Mouse (Mus musculus) NIH3T3 (cell line): ENCODE measurements around the gene Gm10306.

ENCODE experiments used
- DNase-seq: peaks from one replicate; pipeline ENCODE4 v3.0.0-alpha.2; 2012; ENCODE audit warnings: low read depth

The Gm10306 gene

DNA sequence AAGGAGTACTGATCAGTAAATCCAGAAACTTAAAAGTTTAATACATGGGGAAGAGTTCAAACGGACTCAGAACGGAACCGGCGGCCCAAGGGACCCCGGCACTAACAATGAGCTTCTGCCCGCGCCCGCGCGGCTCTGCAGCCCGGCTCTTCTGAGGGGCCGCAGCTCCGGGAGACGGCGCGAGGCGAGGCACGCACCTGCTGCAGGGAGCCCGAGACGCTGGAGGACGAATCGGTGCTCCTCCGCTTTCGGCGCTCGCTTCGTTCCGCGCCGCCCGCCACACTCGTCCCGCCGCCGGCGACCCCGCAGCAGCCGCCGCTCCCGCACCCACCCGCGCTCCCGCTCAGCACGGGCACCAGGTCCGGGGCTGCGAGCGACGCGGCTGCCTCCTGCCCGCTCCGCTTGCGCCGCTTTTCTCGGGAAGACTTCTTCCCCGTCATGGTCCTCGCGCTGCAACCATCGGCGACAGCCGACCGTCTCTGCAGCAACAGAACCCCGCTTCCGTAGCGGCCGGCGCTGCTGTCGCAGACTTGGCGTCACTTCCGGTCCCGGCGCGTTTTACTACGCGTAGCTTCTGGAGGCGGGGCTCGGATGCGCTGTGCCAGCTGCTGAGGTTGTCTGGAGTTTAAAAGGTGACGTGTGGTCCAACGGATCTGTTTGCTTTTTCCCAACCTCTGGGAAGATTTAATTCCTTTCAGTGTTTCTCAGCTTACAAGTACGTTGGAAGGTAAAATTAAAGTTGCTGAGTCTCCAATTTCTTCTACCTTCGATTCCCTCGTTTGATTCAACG, at the start of gene Gm10306, which contains the start of gene Caap1:
Gm10306 (plus strand) TSS at position 282 of the 790 bp plus-strand sequence.
Caap1 (minus strand) TSS at position 532 of the 790 bp plus-strand sequence.
- peak; percentile 98 for DNase-seq

DNA sequence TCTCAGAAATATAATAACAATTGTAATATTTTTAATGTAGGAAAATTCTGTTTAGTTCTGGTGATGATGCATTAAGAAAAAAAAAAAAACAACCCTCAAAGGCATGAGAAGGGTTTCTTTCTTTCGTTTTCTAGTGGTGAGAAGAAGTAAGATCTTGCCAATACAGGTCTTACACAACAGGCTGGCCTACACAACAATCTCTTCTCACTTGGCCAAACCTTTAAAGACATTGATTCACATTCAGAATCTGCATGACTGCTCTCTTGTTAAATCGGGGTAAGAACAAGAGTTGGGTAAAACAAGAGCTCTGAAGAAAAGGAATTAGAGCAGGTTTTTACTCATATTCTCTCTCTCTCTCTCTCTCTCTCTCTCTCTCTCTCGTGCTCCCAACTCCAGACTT, 41.0 kb upstream of the Gm10306 start:
- DNase-seq: peak; percentile 20

DNA sequence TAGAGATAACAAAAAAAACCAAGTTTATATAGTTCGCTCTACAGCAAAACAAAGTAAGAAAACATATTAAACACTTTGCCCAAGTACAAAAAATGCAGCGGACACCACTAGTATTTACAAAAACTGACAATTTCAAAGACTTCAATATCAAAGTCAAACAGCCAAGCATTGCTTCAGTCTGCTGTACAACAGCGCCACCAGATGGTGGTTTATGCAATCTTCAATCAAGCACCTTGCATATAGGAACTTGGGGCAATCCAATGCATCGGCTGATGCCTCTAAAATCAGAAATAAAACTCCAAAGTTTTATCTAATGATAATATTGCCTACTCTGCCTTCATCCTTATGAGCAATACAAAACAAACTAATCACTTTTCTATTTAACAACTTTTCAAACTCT, 38.7 kb upstream of the Gm10306 start:
- peak; percentile 86 for DNase-seq

DNA sequence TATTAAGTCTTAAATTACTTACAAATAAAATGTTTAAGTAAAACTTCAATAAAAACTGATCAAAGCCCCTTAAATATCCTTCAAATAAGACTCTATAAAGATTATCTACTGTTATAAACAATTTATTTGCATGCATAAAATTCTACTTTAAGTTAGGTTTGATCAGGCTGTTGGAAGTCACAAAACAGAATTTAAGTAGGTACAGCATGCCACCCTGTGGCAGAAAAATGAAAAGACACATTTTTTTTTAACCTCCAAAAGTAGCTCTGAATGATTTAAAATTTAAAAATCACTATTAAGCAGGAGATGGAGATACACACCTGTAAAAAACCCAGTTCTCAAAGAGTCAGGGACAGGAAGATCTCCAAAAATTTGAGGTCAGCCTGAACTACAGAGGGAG, 33.0 kb upstream of the Gm10306 start:
- DNase-seq: peak; percentile 71

DNA sequence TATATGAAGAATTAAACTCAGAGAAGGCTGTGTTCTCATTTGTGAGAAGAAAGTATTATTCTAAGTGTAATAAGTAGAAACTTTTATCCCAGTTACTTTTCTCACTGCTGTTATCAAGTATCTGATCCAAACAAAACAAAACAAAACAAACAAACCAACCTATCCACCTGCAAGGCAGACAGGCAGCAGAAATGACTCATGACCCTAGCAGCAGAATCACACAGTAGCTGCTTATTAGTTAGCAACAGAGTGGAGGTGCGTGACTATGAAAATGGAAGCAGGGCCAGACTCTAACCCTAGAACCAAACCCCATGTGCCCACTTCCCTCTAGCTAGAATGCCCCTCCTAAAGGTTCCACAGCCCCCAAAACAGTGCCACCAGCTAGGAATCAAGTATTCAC, 26.9 kb upstream of the Gm10306 start:
- no peak for DNase-seq

DNA sequence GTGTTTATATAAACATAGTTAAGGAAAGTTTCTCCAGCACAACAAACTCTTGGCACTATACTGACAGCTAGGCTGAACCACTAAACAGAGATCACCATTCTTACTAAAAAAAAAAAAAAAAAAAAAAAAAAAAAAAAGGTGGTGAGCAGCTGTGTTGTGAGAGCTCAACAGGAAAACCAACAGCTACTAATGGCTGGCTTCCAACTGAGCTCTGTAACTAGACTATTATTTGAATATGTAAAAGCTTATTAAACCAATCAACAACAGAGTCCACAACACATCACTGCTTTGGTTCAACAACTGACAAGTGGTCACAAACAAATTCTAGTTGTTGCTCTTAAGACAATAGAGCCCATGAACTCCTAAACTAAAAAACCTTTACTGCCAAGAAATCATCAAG, 23.1 kb upstream of the Gm10306 start:
- no peak for DNase-seq

DNA sequence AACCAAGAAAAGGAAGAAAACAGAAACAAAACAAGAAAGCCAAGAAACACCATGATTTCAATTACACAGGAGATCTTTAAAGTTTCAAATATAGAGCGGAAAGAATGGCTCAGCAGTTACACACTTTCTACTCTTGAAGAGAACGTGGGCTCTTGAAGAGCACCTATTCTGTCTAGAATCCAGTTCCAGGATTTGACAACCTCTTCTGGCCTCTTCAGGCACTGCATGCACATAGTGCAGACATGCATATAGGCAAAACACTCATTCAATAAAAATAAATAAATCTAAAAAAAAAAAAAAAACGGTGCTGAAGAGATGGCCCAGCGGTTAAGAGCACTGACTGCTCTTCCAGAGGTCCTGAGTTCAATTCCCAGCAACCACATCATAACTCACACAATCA, 13.3 kb upstream of the Gm10306 start:
- no peak for DNase-seq

DNA sequence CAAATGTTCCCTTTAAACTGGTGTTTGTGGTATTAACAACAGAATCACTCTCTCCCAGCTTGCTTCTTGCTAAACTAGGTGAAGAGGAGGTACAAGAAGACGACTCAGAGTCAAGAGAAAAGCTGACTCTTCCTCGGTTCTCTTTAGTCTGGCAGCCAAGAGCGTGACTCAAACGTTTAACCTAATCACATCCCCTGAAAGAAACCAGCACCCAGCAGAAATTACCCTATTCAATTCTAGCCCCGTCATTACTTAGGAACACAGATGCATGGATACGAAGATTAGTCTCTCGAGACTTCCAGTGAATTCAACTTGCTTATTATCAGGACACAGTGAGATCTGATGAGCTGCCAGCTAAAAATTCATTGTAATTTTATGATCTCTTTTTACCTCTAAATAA, 12.0 kb upstream of the Gm10306 start:
- no peak for DNase-seq

DNA sequence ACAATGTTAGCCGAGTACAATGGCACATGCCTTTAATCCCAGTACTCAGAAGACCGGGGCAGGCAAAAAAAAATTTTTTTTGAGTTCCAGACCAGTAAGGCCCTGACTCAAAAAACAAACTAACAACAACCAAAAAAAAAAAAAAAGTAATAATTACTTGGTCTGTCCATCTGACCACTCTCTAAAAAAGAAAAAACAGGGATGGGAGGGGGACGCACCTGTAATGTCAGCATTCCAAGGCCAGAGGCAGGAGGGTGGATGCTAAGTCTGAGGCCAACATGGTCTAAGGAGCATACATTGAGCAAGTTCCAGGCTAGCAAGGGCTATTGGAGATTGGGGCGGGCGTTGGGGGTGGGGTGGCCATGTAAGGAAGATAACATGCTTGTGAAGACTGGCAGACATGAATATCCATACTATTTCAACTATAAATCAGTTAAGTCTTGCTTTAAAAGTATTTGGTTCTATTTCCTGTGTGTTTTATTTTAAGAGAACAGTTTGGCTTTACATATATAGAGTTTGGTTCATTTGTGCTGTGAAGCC, 1.3 kb upstream of the Gm10306 start:
- no peak for DNase-seq

DNA sequence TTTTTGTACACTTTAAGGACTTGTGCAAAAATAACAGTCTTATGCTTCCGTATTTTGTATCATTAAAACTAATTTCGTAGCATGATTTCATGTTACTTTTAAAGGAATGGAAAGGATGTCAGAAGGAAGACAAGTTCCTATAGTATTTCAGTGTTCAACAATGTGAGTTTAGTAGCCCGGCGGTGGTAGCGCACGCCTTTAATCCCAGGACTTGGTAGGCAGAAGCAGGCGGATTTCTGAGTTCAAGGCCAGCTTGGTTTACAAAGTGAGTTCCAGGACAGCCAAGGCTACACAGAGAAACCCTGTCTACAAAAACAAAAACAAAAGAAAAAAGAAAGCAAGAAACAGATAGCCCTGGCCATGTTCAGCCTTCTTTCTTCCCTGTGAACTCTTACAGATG, 799 bp downstream of the Gm10306 start:
- DNase-seq: no peak

DNA sequence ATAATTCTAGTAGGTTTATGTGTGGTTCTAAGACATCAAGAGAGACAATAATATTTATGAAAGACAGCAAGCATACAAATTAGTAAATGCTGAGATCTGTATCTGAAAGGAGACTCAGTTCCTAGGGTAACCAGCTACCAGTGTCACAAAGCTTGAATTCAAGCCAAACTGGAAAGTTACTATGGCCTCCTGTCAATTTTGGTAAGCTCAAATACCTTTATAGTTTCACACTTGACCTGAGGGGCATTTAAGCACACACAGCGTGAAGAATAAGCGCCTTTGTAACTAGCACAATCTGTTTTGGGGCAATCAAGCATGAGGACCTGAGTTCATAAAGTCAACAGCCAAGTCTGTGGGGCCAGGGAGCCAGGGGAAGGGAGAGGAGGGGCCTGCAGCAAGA, 2.9 kb downstream of the Gm10306 start:
- DNase-seq: no peak

DNA sequence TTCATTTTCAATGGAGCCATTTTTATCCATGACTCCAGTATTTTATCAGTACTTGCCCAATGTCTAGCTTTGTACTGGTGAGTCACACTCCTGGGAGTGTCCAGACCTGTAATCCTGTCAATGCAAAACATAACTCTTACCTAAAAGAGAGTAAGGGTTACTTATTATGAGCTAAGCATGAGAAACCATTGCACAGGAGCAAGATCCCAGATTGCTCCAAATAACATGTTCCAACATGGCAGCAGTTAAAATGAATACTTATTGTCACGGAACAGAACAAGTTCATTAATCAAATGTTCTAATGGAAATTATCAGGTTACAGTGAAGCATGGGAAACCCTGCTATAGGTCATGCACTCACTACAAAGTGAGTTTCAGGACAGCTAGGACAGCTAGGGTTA, 4.0 kb downstream of the Gm10306 start:
- DNase-seq: no peak

DNA sequence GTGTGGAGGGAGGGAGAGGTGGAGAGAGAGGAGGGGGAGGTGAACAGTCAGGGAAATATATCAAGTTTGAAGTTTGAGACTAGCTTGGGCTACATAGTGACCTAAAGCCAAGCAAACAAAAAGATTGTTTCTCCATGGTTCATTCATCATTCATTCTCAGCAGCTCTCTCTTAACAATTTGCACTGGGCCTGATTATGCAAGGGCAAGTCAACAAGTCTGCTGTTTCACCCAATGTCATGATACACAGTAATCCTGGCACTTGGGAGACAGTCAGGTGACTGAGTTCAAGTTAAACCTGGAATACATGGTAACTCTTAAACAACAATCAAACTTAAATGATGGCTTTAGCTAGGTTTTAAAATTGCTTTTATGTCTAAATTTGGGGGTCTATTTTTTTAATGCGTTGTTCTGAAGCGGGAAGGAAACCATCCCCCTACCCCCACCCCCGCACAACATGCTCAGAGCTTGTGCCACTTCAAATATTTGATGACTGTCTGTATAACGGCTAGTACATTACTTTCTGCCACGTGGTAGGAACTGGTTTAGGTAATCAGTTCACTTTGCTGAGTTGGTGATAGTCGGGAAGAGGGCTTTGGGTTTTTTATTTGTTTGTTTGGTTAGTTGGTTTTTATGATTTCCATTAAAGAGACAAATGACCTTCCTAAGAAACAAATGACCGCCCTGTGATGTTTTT, 5.8 kb downstream of the Gm10306 start:
- peak; percentile 8 for DNase-seq

DNA sequence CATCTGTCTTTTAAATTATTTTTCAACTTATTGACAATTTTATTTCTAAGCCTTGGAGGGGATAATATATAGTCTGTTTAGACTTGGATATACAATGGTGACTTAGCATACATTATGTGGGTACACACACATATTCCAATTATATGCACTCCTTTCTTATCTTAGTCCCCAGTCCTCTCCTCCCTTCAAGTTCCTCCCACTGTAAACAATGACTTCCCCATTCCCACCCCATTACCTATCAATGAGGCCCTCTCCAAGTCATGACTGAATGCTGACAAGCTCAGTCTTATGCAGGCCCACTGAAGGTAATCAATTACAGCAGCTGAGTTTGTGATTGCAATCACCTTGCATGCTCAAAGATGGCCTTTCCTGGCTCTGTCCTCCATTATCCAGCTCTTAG, 8.0 kb downstream of the Gm10306 start:
- no peak for DNase-seq

DNA sequence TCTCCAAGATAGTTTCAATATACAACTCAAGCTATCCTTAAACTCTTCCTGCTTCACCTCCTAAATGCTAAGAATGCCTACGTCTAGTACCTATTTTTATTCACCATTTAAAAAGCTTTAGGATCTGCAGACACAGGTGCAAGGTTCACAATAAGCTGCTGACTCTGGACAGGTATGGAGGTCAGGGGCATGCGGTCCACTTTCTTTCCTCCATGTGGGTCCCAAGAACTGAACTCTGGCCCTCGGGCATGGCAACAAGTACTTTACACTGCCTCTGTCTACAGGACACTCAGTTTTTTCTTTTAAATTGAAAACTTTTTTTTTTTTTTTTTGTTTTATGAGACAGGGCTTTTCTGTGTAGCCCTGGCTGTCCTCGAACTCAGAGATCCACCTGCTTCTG, 16.3 kb downstream of the Gm10306 start:
- DNase-seq: no peak

DNA sequence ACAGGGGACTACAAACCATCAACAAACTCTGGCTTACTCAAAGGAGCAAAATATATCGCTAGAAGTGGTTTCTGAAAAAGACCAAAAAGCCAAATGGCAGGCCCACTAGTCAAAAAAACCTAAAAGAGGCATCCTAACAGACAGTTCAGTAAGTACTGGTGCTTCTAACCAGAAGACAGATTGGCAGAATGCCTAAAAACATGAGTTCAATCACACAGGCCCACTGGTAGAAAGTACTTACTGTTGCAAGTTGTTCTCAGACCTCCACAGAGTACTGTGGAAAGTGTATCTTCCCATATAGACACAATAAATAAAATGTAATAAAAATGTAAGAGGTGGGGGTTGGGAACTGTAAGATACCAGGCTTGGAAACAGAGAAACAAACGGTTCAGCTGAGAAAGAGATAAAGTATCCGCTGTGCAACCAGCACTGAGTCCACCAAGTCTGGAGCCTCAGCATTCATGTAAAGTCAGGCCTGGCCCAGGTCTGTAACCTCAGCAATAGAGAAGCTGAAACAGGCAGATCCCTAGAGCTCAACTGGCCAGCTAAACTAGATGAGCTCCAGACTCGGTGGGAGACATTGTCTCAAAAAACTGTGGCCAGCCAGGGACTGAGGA, 35.5 kb downstream of the Gm10306 start:
- no peak for DNase-seq

DNA sequence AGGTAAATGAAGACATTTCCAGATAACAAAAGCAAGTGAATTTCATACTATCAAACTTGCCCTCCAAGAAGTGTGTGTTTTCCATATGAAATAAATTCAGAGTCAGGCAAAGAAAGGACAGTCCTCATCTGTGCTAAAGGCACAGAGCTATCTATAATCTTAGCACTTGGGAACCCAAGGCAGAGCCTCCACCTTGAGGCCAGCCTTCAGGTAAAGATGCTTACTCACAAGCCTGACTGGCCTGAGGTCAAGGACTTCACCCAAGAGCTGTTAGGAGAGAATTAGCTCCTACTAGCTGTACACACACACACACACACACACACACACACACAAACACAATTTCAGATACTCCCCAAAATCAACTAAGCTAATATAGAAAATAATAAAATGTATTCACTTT, 36.4 kb downstream of the Gm10306 start:
- DNase-seq: no peak

DNA sequence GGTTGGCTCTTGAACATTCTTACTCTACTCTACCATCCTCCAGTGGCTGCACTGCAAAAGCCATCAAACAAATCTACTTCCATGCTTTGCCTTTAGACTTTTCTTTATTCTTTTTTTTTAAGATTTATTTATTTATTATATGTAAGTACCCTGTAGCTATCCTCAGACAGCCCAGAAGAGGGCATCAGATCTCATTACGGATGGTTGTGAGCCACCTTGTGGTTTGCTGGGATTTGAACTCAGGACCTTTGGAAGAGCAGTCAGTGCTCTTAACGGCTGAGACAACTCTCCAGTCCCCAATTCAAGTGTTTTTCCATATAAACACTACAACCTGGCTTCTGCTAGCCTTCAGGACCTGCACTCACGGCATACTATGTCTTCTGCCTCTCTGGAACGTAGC, 45.0 kb downstream of the Gm10306 start:
- DNase-seq: peak; percentile 73

DNA sequence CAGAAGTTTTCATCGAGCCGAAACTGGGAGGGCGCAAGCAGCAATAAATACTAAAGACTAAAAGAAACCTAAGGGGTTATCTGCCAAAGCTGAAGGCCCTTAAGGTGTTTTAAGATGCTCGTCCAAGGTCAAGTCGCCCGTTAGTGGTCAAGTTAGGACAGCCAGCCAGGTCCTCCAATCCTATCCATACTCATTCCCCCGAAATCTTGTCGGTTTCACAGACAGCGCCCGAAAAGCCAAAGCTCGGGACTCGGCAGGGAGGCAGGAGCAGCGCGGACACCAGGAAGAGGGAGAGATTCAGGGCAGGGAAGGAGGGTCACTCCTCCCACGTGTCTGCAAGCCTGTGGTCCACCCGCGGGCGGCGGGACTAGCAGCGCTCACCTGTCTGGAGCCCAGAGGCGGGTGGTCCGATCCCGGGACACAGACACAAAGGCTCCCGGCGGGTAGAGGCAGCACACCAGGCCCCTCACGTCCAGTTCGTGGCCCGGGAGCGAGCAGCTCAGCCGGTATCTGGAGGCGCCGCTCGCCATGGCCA, 46.2 kb downstream of the Gm10306 start:
- no peak for DNase-seq

DNA sequence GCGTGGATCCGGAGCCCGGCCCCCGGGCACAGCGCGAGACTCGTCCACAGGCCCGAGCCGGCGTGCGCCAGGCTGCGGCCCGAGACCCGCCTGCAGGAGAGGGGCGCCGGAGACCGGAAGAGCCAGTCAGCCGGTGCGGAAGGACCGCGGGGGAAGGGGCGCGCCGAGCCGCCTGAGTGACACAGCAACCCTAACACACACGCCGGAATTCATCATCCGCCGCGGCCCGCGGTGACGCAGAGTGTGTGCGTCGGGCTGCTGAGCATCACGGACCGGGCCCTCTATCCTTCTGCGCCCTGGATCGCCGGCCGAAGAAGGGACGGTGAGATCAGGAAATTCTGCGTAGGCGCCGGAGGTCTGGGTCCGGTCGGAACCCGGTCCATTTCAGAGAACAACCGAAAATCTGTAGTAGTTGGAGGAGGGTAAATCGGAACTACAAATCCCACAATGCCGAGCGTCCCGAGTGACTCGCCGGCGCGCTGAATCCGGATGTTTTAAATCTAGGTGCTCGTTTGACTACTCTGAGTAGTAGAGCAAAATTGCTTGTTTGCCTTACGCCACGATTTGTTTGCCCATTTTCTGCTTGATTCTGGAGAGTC, 46.8 kb downstream of the Gm10306 start, which contains the start of gene Plaa:
Plaa (minus strand) TSS at position 214 of the 599 bp plus-strand sequence.
- peak; percentile 98 for DNase-seq

DNA sequence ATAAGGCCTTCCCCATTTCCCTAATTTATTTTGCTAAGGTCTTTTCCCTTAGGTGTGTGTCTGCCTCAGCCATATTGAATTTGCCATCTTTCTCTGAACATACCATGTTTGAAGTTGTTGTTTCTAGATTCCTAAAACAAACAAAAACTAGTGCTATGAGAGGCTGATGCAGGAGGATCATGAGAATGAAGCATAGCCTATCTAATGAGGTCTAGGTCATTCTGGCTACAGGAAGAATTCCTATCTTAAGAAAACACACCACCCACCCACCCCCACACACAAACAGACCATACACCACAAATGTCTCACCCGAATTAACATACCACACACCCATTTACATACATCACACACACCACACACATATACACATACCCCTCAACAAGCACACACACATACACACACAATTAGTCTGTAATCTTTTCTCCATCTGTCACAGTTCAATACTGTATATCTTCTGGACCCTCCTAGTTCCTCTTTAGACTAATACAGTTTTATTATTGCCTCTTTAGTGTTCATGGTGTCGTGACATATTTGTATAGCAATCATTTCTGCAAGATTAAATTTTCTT, 48.2 kb downstream of the Gm10306 start:
- no peak for DNase-seq

DNA sequence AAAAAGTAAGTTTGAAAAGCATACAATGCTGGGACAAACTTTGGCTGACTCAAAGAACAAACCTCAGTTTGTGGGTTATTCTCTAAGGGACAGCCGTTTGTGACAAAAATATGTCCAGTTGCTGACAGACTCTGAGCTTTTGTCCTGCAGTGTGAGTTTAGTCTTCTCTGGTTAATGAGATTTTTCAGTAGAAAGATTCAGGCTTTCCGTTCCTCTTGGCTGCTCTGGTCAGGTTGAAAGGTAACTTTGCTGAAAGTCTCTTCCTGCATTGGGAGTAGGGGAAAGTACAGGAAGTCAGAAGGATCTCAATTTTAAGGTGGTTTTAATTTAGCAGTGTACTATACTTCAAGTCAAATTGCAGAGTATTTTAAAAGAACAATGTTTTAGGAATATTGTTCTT, 49.2 kb downstream of the Gm10306 start:
- no peak for DNase-seq
